18 mouse cellular contexts compared by ENCODE assay signal in genomic region chr3:40952606-40953005, GRCm38 (mm10). TPM values are rescaled to one million over a fixed set of nuclear protein-coding genes. Genes with fewer than 3 reads are reported as not detected.
DNase-seq lines count a peak whose midpoint lies in the region; ATAC-seq and TF ChIP-seq lines count a peak whose summit lies in the region.
"Had no signal": no experiment of that assay in that cellular context is flagged by ENCODE, and none has a peak within 500 bp of the region (broad histone marks: within the 10 kb centered on the region; RNA-seq: fewer than 3 reads in every experiment).

No protein-coding gene starts in this region.

- H3K27me3 ChIP-seq in forebrain, postnatal 0 days (ENCODE audit: insufficient read depth, low read length) = no peaks in the 10 kb centered on the region
- H3K27me3 ChIP-seq in forebrain, embryonic 16.5 days (replicated peaks; ENCODE audit: control insufficient read depth, insufficient read depth, low read length) = 0 out of 2 replicates have a peak, but pooled peaks cover 5% of the 10 kb centered on the region
- H3K27me3 ChIP-seq in kidney, embryonic 14.5 days (ENCODE audit: control insufficient read depth, insufficient read depth, low read length) = no peaks in the 10 kb centered on the region
- no peaks in the 10 kb centered on the region for H3K27me3 ChIP-seq in stomach, postnatal 0 days (ENCODE audit: control insufficient read depth, insufficient read depth, low read length)
- H3K27me3 ChIP-seq: stomach, embryonic 15.5 days had no signal

- H3K27ac ChIP-seq in forebrain, postnatal 0 days (ENCODE audit: low read depth, low read length) = no peak overlapping the region
- no peak overlapping the region for H3K27ac ChIP-seq in forebrain, embryonic 16.5 days (ENCODE audit: low read length)
- H3K27ac ChIP-seq in kidney, embryonic 14.5 days (ENCODE audit: low read depth, low read length) = no peak overlapping the region
- H3K27ac ChIP-seq in stomach, postnatal 0 days (replicated peaks) = no peak overlapping the region
- H3K27ac ChIP-seq: embryonic facial prominence, embryonic 12.5 days; forebrain, embryonic 15.5 days; heart, adult 2 months; hindbrain, embryonic 12.5 days; stomach, embryonic 15.5 days had no signal

- no peaks in the 10 kb centered on the region for H3K4me1 ChIP-seq in forebrain, postnatal 0 days (ENCODE audit: insufficient read depth)
- H3K4me1 ChIP-seq in forebrain, embryonic 16.5 days (replicated peaks; ENCODE audit: control insufficient read depth, insufficient read depth, low read length) = peaks cover 12% of the 10 kb centered on the region; the same call in 1 of the 2 replicates
- no peaks in the 10 kb centered on the region for H3K4me1 ChIP-seq in kidney, embryonic 14.5 days (ENCODE audit: control insufficient read depth, insufficient read depth, low read length)
- no peaks in the 10 kb centered on the region for H3K4me1 ChIP-seq in stomach, postnatal 0 days (replicated peaks; ENCODE audit: control insufficient read depth, insufficient read depth)
- H3K4me1 ChIP-seq: embryonic facial prominence, embryonic 12.5 days; stomach, embryonic 15.5 days had no signal

- ATAC-seq in forebrain, postnatal 0 days = no peak
- no peak for ATAC-seq in forebrain, embryonic 16.5 days
- no peak for ATAC-seq in kidney, embryonic 14.5 days (ENCODE audit: low FRiP score, low TSS enrichment)
- ATAC-seq in stomach, postnatal 0 days (ENCODE audit: low FRiP score, low TSS enrichment) = no peak
- ATAC-seq: forebrain, embryonic 15.5 days had no signal

- H3K4me2 ChIP-seq in forebrain, postnatal 0 days (ENCODE audit: low read depth) = no peak overlapping the region
- H3K4me2 ChIP-seq in forebrain, embryonic 16.5 days (ENCODE audit: low read length) = no peak overlapping the region
- H3K4me2 ChIP-seq in kidney, embryonic 14.5 days (replicated peaks; ENCODE audit: low read depth, low read length) = no peak overlapping the region
- H3K4me2 ChIP-seq in stomach, postnatal 0 days (replicated peaks; ENCODE audit: low read depth) = no peak overlapping the region
- H3K4me2 ChIP-seq: embryonic facial prominence, embryonic 12.5 days; forebrain, embryonic 15.5 days; hindbrain, embryonic 12.5 days; stomach, embryonic 15.5 days had no signal

- H3K4me3 ChIP-seq in forebrain, postnatal 0 days (ENCODE audit: low read depth, low read length) = no peak overlapping the region
- H3K4me3 ChIP-seq in forebrain, embryonic 16.5 days (replicated peaks; ENCODE audit: low read length) = no peak overlapping the region
- no peak overlapping the region for H3K4me3 ChIP-seq in kidney, embryonic 14.5 days (ENCODE audit: low read length)
- H3K4me3 ChIP-seq in stomach, postnatal 0 days (ENCODE audit: low read depth, low read length) = no peak overlapping the region
- H3K4me3 ChIP-seq: embryonic facial prominence, embryonic 12.5 days; forebrain, embryonic 15.5 days; heart, adult 2 months; hindbrain, embryonic 12.5 days; stomach, embryonic 15.5 days had no signal

- H3K9ac ChIP-seq in forebrain, postnatal 0 days = no peak overlapping the region
- no peak overlapping the region for H3K9ac ChIP-seq in forebrain, embryonic 16.5 days (replicated peaks; ENCODE audit: low read depth, low read length)
- no peak overlapping the region for H3K9ac ChIP-seq in kidney, embryonic 14.5 days (ENCODE audit: low read depth, low read length)
- no peak overlapping the region for H3K9ac ChIP-seq in stomach, postnatal 0 days (ENCODE audit: low read length)
- H3K9ac ChIP-seq: embryonic facial prominence, embryonic 12.5 days; forebrain, embryonic 15.5 days; hindbrain, embryonic 12.5 days; stomach, embryonic 15.5 days had no signal

- peak; percentile 32 for TF ChIP-seq CTCF in forebrain, postnatal 0 days (IDR thresholded peaks at IDR 0.05; ENCODE audit: low read depth)
- peak; percentile 28; the same call in 1 of the 2 replicates for TF ChIP-seq CTCF in stomach, postnatal 0 days (IDR thresholded peaks at IDR 0.05; ENCODE audit: low read depth)

- DNase-seq in forebrain, postnatal 0 days = no peak
- DNase-seq in kidney, adult 8-10 months = peak; percentile 33 to 53
- peak; percentile 12 for DNase-seq in retina, postnatal 1 day
- no peak for DNase-seq in retina, embryonic 14.5 days (ENCODE audit: low spot score)
- no peak for DNase-seq in stomach, postnatal 0 days (ENCODE audit: low spot score)
- no peak for DNase-seq in lung, adult 18-20 months
- DNase-seq: heart, adult 2 months; right cerebral cortex, postnatal 14 days had no signal

- no peaks in the 10 kb centered on the region for H3K9me3 ChIP-seq in forebrain, postnatal 0 days (ENCODE audit: low read length)
- no peaks in the 10 kb centered on the region for H3K9me3 ChIP-seq in forebrain, embryonic 16.5 days (ENCODE audit: control insufficient read depth, low read length)
- no peaks in the 10 kb centered on the region for H3K9me3 ChIP-seq in kidney, embryonic 14.5 days (ENCODE audit: control insufficient read depth, low read length)
- no peaks in the 10 kb centered on the region for H3K9me3 ChIP-seq in stomach, postnatal 0 days (ENCODE audit: control insufficient read depth, low read length)
- H3K9me3 ChIP-seq: embryonic facial prominence, embryonic 12.5 days; forebrain, embryonic 15.5 days; hindbrain, embryonic 12.5 days; stomach, embryonic 15.5 days had no signal

- TF ChIP-seq EP300 in stomach, postnatal 0 days (optimal IDR thresholded peaks at IDR 0.05) = no peak

- H3K36me3 ChIP-seq in forebrain, postnatal 0 days (ENCODE audit: insufficient read depth) = no peaks in the 10 kb centered on the region
- H3K36me3 ChIP-seq in forebrain, embryonic 16.5 days (ENCODE audit: control insufficient read depth, insufficient read depth) = no peaks in the 10 kb centered on the region
- H3K36me3 ChIP-seq in kidney, embryonic 14.5 days (ENCODE audit: control insufficient read depth, insufficient read depth, low read length) = no peaks in the 10 kb centered on the region
- no peaks in the 10 kb centered on the region for H3K36me3 ChIP-seq in stomach, postnatal 0 days (ENCODE audit: control insufficient read depth, insufficient read depth, low read length)
- H3K36me3 ChIP-seq: embryonic facial prominence, embryonic 12.5 days; forebrain, embryonic 15.5 days; hindbrain, embryonic 12.5 days; stomach, embryonic 15.5 days had no signal

RNA-seq across cellular contexts. Expression of gene Larp1b, which starts 3.0 kb away (rescaled TPM):
- total RNA-seq in forebrain, postnatal 0 days (2014; rRNA removed) = 11.0 and 11.5 TPM in 2 replicates
- polyA plus RNA-seq in forebrain, postnatal 0 days (2015; fragmentation: Nextera tagmentation; extraction: Ambion mirVana) = 2.0 and 2.9 TPM in 2 replicates
- 2.1 and 3.3 TPM in 2 replicates for polyA plus RNA-seq in forebrain, embryonic 16.5 days (2015; fragmentation: Nextera tagmentation; extraction: Ambion mirVana)
- polyA plus RNA-seq in kidney, embryonic 14.5 days (2014; fragmentation: Nextera tagmentation; extraction: Ambion mirVana) = 6.3 and 7.4 TPM in 2 replicates
- polyA plus RNA-seq in stomach, postnatal 0 days (2015; fragmentation: Nextera tagmentation; extraction: Ambion mirVana) = 10.7 and 10.8 TPM in 2 replicates

RNA-seq across cellular contexts. Expression of gene 1700034I23Rik, which starts 50.3 kb away (rescaled TPM):
- total RNA-seq in forebrain, postnatal 0 days (2014; rRNA removed) = 0.52 TPM in 1 of 2 replicates, not detected in the other
- 0.10 and 0.17 TPM in 2 replicates for polyA plus RNA-seq in forebrain, postnatal 0 days (2015; fragmentation: Nextera tagmentation; extraction: Ambion mirVana)
- polyA plus RNA-seq in forebrain, embryonic 16.5 days (2015; fragmentation: Nextera tagmentation; extraction: Ambion mirVana) = 0.29 and 0.37 TPM in 2 replicates
- polyA plus RNA-seq in kidney, embryonic 14.5 days (2014; fragmentation: Nextera tagmentation; extraction: Ambion mirVana) = 0.16 TPM in 1 of 2 replicates, not detected in the other
- polyA plus RNA-seq in stomach, postnatal 0 days (2015; fragmentation: Nextera tagmentation; extraction: Ambion mirVana) = 0.06 and 0.08 TPM in 2 replicates
- total RNA-seq: gastrocnemius, adult 8-10 months; megakaryocyte-erythroid progenitor cell, adult 5-6 weeks had no signal
- polyA plus RNA-seq: neural tube, embryonic 11.5 days; spleen, adult 2 months had no signal

Comparison
In these comparisons a context has a peak if more than half of its experiments do, and no peak if none do; other contexts are left out.
1. DNase-seq: peak in kidney, adult 8-10 months (2 of 2) and retina, postnatal 1 day (single experiment); none in forebrain, postnatal 0 days (single experiment), retina, embryonic 14.5 days (single experiment), stomach, postnatal 0 days (single experiment) and lung, adult 18-20 months (0 of 2).